Mouse (Mus musculus): ENCODE measurements around the gene Gm49387. TPM values are rescaled to one million over a fixed set of nuclear protein-coding genes. Genes with fewer than 3 reads are reported as not detected.

The Gm49387 gene
- total RNA-seq, 2 experiments from 2014 or later: 0.47 to 1.5 TPM

GRCm38 (mm10) chr14:31663376-31664099, 22.9 kb upstream of the Gm49387 start:
- DNase-seq (ENCODE audit: low spot score): no peak
- intact Hi-C loops (cut with DNase I): no loop called here

GRCm38 (mm10) chr14:31662555-31663211, 22.0 kb upstream of the Gm49387 start:
- intact Hi-C loops (cut with DNase I): no loop called here
- DNase-seq (ENCODE audit: low spot score): peak; percentile 89

- peak; percentile 79 for DNase-seq (ENCODE audit: low spot score)
- intact Hi-C loops (cut with DNase I): no loop called here
Measured at GRCm38 (mm10) chr14:31661671-31662554, 21.2 kb upstream of the Gm49387 start.

GRCm38 (mm10) chr14:31660312-31661093, 19.8 kb upstream of the Gm49387 start:
- intact Hi-C loops (cut with DNase I): no loop called here
- no peak for DNase-seq (ENCODE audit: low spot score)

GRCm38 (mm10) chr14:31659501-31660181, 19.0 kb upstream of the Gm49387 start:
- intact Hi-C loops (cut with DNase I): loop anchor here (5.0 kb wide), 4 partner anchors 68 to 418 kb away; no protein-coding TSS in a partner anchor
- peak; percentile 53 for DNase-seq (ENCODE audit: low spot score)

GRCm38 (mm10) chr14:31658126-31658680, 17.5 kb upstream of the Gm49387 start:
- intact Hi-C loops (cut with DNase I): loop anchor here (5.0 kb wide), 4 partner anchors 69 to 419 kb away; no protein-coding TSS in a partner anchor
- DNase-seq (ENCODE audit: low spot score): no peak

- intact Hi-C loops (cut with DNase I): loop anchor here (1.0 to 5.0 kb wide), 5 partner anchors 70 to 420 kb away; no protein-coding TSS in a partner anchor
- no peak for DNase-seq (ENCODE audit: low spot score)
Measured at GRCm38 (mm10) chr14:31656857-31657645, 16.4 kb upstream of the Gm49387 start.

GRCm38 (mm10) chr14:31656386-31656785, 15.7 kb upstream of the Gm49387 start:
- intact Hi-C loops (cut with DNase I): loop anchor here (1.0 to 5.0 kb wide), 5 partner anchors 71 to 421 kb away; no protein-coding TSS in a partner anchor
- DNase-seq (ENCODE audit: low spot score): no peak

GRCm38 (mm10) chr14:31655406-31655805, 14.7 kb upstream of the Gm49387 start:
- DNase-seq (ENCODE audit: low spot score): no peak
- intact Hi-C loops (cut with DNase I): loop anchor here (5.0 kb wide), 4 partner anchors 72 to 422 kb away; no protein-coding TSS in a partner anchor

GRCm38 (mm10) chr14:31654816-31655215, 14.1 kb upstream of the Gm49387 start:
- DNase-seq (ENCODE audit: low spot score): no peak
- intact Hi-C loops (cut with DNase I): loop anchor here (5.0 kb wide), 4 partner anchors 72 to 422 kb away; no protein-coding TSS in a partner anchor

GRCm38 (mm10) chr14:31653101-31653875, 12.6 kb upstream of the Gm49387 start:
- DNase-seq (ENCODE audit: low spot score): no peak
- intact Hi-C loops (cut with DNase I): no loop called here

- intact Hi-C loops (cut with DNase I): no loop called here
Measured at GRCm38 (mm10) chr14:31652624-31653023, 11.9 kb upstream of the Gm49387 start.

GRCm38 (mm10) chr14:31652106-31652505, 11.4 kb upstream of the Gm49387 start:
- intact Hi-C loops (cut with DNase I): no loop called here
- DNase-seq (ENCODE audit: low spot score): no peak

More at GRCm38 (mm10) chr14:31652624-31653023, 11.9 kb upstream of the Gm49387 start:
- no peak for DNase-seq (ENCODE audit: low spot score)

- intact Hi-C loops (cut with DNase I): no loop called here
- DNase-seq (ENCODE audit: low spot score): no peak
Measured at GRCm38 (mm10) chr14:31651206-31651605, 10.5 kb upstream of the Gm49387 start.

- DNase-seq (ENCODE audit: low spot score): no peak
- intact Hi-C loops (cut with DNase I): no loop called here
Measured at GRCm38 (mm10) chr14:31650347-31650746, 9.7 kb upstream of the Gm49387 start.

- intact Hi-C loops (cut with DNase I): no loop called here
- DNase-seq (ENCODE audit: low spot score): no peak
Measured at GRCm38 (mm10) chr14:31647991-31648390, 7.3 kb upstream of the Gm49387 start.

GRCm38 (mm10) chr14:31645920-31646319, 5.2 kb upstream of the Gm49387 start:
- intact Hi-C loops (cut with DNase I): no loop called here
- DNase-seq (ENCODE audit: low spot score): no peak

Data from heart, postnatal 25 days (tissue).